Mouse (Mus musculus) embryo, embryonic 11.5 days (tissue): ENCODE measurements around the gene Rpl11.

Experiments used
- DNase-seq: peaks from one replicate; pipeline ENCODE4 v3.0.0-alpha.2; 2012; ENCODE audit warnings: low read depth, low spot score

Gene Rpl11

GRCm38 (mm10) chr4:136027416-136028131 lies 25.7 kb downstream of the Rpl11 start:
- DNase-seq = no peak

GRCm38 (mm10) chr4:136025350-136025749 lies 27.9 kb downstream of the Rpl11 start:
- DNase-seq = no peak

- no peak for DNase-seq
Measured at GRCm38 (mm10) chr4:136022924-136023323, 30.3 kb downstream of the Rpl11 start.

- DNase-seq = peak; percentile 100
Measured at GRCm38 (mm10) chr4:136021549-136022047, 31.6 kb downstream of the Rpl11 start, which contains the start of gene Eloa. TSS of gene Eloa (minus strand) at chr4:136021763.

GRCm38 (mm10) chr4:136020743-136021548 lies 32.3 kb downstream of the Rpl11 start:
- no peak for DNase-seq

GRCm38 (mm10) chr4:136016059-136016602 lies 37.1 kb downstream of the Rpl11 start:
- no peak for DNase-seq

- no peak for DNase-seq
Measured at GRCm38 (mm10) chr4:136010586-136010985, 42.6 kb downstream of the Rpl11 start.

GRCm38 (mm10) chr4:136008782-136009447 lies 44.3 kb downstream of the Rpl11 start:
- DNase-seq = no peak

GRCm38 (mm10) chr4:136006821-136007220 lies 46.4 kb downstream of the Rpl11 start:
- no peak for DNase-seq

- DNase-seq = no peak
Measured at GRCm38 (mm10) chr4:136004921-136005320, 48.3 kb downstream of the Rpl11 start.

GRCm38 (mm10) chr4:136004107-136004675 lies 49.0 kb downstream of the Rpl11 start:
- no peak for DNase-seq

- DNase-seq = no peak
Measured at GRCm38 (mm10) chr4:135995118-135995517, 58.1 kb downstream of the Rpl11 start.

- no peak for DNase-seq
Measured at GRCm38 (mm10) chr4:135993941-135994340, 59.3 kb downstream of the Rpl11 start.

- DNase-seq = no peak
Measured at GRCm38 (mm10) chr4:135987714-135988113, 65.5 kb downstream of the Rpl11 start.

- DNase-seq = peak; percentile 91
Measured at GRCm38 (mm10) chr4:135986943-135987710, 66.1 kb downstream of the Rpl11 start, which contains the start of gene Pithd1. TSS of gene Pithd1 (minus strand) at chr4:135987264.

- DNase-seq = no peak
Measured at GRCm38 (mm10) chr4:135986301-135986942, 66.8 kb downstream of the Rpl11 start.

GRCm38 (mm10) chr4:135985769-135986168 lies 67.5 kb downstream of the Rpl11 start:
- no peak for DNase-seq

- DNase-seq = no peak
Measured at GRCm38 (mm10) chr4:135985193-135985592, 68.0 kb downstream of the Rpl11 start.

GRCm38 (mm10) chr4:135984556-135984955 lies 68.7 kb downstream of the Rpl11 start:
- DNase-seq = no peak

- DNase-seq = no peak
Measured at GRCm38 (mm10) chr4:135981524-135982063, 71.6 kb downstream of the Rpl11 start.
